Mouse (Mus musculus) right cerebral cortex, postnatal 10 days (tissue): Measurements from ENCODE around the gene Psenen.
A peak's percentile ranks its signal among the peaks of the same experiment; 100 is the strongest.

Experiments used
- DNase-seq, 2 experiments: peaks; one replicate each; pipeline ENCODE4 v3.0.0; 2021; ENCODE audit warnings: low spot score in 2 of 2

Gene Psenen

GRCm38 (mm10) chr7:30563117-30563905, at the start of gene Psenen, which contains the start of the genes U2af1l4 and Gm49396:
Gene Psenen (minus strand): TSS chr7:30563627.
Gene U2af1l4 (plus strand): TSS chr7:30563301.
Gene Gm49396 (plus strand): TSS chr7:30563344.
- peak; percentile 98 for DNase-seq

GRCm38 (mm10) chr7:30612654-30613402, 49.4 kb upstream of the Psenen start, which contains the start of gene Upk1a:
Gene Upk1a (minus strand): TSS chr7:30612847.
- DNase-seq: no peak

- DNase-seq: no peak
Observed at GRCm38 (mm10) chr7:30610043-30610442, 46.6 kb upstream of the Psenen start.

GRCm38 (mm10) chr7:30608476-30608875, 45.0 kb upstream of the Psenen start:
- DNase-seq: no peak

GRCm38 (mm10) chr7:30607706-30608309, 44.4 kb upstream of the Psenen start:
- peak in 1 of 2 experiments; percentile 56 for DNase-seq

- no peak for DNase-seq
Observed at GRCm38 (mm10) chr7:30604944-30605343, 41.5 kb upstream of the Psenen start.

- DNase-seq: no peak
Observed at GRCm38 (mm10) chr7:30604424-30604823, 41.0 kb upstream of the Psenen start.

- DNase-seq: no peak
Observed at GRCm38 (mm10) chr7:30602583-30602982, 39.2 kb upstream of the Psenen start.

GRCm38 (mm10) chr7:30600651-30601050, 37.2 kb upstream of the Psenen start:
- no peak for DNase-seq

GRCm38 (mm10) chr7:30599933-30600353, 36.5 kb upstream of the Psenen start:
- DNase-seq: peak; percentile 96 to 97

- no peak for DNase-seq
Observed at GRCm38 (mm10) chr7:30598786-30599185, 35.4 kb upstream of the Psenen start, which contains the start of gene Zbtb32. Gene Zbtb32 (minus strand): TSS chr7:30598909.

GRCm38 (mm10) chr7:30596811-30597210, 33.4 kb upstream of the Psenen start:
- no peak for DNase-seq

- no peak for DNase-seq
Observed at GRCm38 (mm10) chr7:30596093-30596492, 32.7 kb upstream of the Psenen start.

- DNase-seq: no peak
Observed at GRCm38 (mm10) chr7:30594510-30595024, 31.1 kb upstream of the Psenen start.

- DNase-seq: no peak
Observed at GRCm38 (mm10) chr7:30593579-30594509, 30.4 kb upstream of the Psenen start.

- no peak for DNase-seq
Observed at GRCm38 (mm10) chr7:30592772-30593423, 29.5 kb upstream of the Psenen start.

- DNase-seq: no peak
Observed at GRCm38 (mm10) chr7:30591605-30591951, 28.2 kb upstream of the Psenen start.

GRCm38 (mm10) chr7:30590927-30591604, 27.6 kb upstream of the Psenen start:
- no peak for DNase-seq

GRCm38 (mm10) chr7:30589435-30590301, 26.2 kb upstream of the Psenen start:
- DNase-seq: peak; percentile 84 to 91
